Mouse (Mus musculus): ENCODE data around the gene Nup210. TPM values are rescaled to one million over a fixed set of nuclear protein-coding genes. Genes with fewer than 3 reads are reported as not detected.

The Nup210 gene
- total RNA-seq, 1 experiment from 2014 or later = 208 TPM

DNA sequence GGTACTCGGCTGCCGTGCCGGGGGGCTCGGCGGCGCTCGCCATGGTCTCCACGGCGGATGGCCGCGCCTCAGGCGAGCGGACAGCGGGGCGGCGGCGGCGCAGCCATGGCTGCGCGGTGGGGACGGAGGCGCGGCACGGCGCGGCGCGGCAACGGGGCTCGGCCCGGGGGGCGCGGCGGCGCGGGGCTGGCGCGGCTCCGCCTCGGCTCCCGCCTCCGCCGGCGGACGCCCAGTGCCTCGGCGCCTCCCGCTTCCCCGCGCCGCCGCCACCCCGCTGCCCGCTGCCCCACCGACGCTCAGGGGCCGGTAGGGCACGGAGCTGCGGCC is 128.4 kb downstream of the Nup210 start:
- ATAC-seq (replicated peaks; ENCODE audit: low read depth, poor library complexity, severe bottlenecking) = no peak

DNA sequence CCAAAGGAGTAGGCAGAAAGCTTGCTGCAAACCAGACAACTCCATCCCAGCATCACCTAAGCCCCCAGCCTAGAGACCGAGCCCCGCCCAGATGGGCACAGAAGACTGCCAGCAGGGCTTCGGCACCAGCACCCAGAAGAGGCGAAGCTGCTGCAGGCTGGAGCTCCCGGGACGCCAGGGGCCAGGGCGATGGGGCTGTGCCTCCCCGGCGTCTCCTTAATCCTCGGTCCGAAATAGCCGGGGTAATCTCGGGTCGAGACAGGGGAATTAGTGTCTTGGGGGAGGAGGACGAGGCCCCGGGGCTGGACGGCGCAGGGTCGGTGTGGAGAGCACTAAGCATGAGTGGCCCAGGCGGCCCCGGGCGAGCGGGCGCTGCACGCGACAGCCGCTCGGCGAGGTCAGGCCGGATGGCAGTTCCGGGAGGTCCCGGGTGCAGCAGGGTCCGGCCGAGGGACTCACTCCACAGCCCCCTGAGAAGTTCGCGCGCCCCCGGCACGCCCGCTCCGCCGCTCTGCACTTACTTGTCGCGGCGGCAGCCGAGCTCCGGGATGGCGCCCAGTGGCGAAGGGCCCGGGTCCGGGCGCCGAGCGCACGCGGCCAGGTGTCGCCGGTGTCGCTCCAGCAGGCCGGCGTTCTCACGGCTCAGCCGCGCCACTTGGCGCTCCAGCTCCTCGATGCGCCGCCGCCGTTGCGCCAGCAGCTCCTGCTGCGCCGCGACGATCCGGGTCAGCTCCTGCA is 128.9 kb downstream of the Nup210 start:
- ATAC-seq (replicated peaks; ENCODE audit: low read depth, poor library complexity, severe bottlenecking) = no peak

DNA sequence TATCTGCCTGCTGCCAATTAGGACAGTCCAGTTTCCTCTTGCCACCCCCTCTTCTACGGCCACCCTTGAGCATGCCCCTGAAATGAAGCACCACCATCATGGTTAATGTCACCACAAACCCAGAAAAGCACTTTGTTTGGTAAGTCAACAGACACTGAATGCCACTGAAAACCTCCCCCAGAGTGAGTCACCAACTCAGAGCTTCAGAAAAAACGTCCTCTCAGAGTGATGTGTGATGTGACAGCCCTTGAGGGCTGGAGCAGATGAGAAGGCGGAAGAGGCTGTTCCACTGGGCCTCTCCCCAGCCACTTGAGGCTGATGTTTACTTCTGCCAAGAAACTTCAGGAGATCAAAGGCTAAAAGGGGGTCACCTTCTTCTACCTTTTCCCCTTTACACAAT is 132.5 kb downstream of the Nup210 start:
- no peak for ATAC-seq (replicated peaks; ENCODE audit: low read depth, poor library complexity, severe bottlenecking)

DNA sequence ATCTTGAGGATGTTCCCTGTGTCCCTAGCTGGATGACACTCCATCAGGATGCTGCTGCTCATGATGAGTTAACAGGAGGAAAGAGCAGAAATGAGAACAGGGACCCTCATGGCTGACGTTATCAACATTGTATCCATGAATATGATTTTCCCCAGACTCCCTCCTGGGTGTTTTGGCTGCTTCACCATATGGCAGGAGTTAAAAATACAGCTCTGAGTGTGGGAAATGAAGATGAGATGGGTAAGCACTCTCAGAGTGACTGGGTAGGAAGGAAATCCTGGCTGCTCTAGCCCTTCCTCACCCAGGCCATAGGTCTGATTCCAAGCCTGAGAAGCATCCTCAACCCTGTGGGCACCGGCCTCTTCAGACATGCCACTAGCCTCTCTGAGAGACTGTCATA is 142.3 kb downstream of the Nup210 start:
- ATAC-seq (replicated peaks; ENCODE audit: low read depth, poor library complexity, severe bottlenecking) = no peak

DNA sequence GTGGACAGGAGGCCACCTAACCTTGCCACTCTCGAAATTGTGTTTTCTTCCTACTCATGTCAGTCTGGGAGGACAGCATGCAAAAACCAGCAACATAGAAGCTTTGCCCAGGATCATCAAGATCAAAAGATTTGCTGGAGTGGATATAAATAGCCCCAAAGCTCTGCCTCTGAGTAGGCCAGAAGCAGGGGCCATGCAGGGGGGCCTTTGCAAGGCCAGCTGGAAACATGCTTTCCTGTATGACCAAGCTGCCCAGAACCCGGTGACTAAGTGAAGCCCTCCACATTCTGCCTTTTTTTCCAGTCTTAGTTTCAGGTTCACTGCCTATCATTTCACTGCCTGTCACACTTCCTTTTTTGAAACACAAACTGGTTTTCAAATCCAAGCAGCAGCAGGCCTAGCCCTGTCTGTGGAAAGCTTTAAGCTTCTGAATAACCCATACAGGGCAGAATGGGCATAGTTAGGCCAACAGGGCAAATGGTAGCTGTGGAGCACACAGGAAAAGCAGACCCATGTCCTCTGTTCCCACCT is 147.2 kb downstream of the Nup210 start:
- no peak for ATAC-seq (replicated peaks; ENCODE audit: low read depth, poor library complexity, severe bottlenecking)

Other genes starting within 250 kb of the Nup210 start
- 4.0 and 13.9 TPM in 2 replicates for gene Iqsec1, start 128.1 kb downstream of the Nup210 start, total RNA-seq (2017)
- gene Hdac11, start 39.8 kb upstream of the Nup210 start, total RNA-seq (2017) = 1.7 and 3.7 TPM in 2 replicates
- not detected in 2 replicates for gene Fbln2, start 95.6 kb upstream of the Nup210 start, total RNA-seq (2017)